Mouse (Mus musculus) megakaryocyte, embryonic 14.5 days (primary cell): ENCODE results near the gene Aldh16a1.

Experiments used
- FLI1 ChIP-seq: IDR thresholded peaks from 2 replicates; pipeline ENCODE4 v1.6.1; 2012; ENCODE audit warnings: low read length, inconsistent platforms, mixed read lengths
- GATA1 ChIP-seq: IDR thresholded peaks from 3 replicates; pipeline ENCODE4 v1.6.1; 2012; ENCODE audit warnings: mixed read lengths, low read length, inconsistent platforms, borderline replicate concordance

DNA sequence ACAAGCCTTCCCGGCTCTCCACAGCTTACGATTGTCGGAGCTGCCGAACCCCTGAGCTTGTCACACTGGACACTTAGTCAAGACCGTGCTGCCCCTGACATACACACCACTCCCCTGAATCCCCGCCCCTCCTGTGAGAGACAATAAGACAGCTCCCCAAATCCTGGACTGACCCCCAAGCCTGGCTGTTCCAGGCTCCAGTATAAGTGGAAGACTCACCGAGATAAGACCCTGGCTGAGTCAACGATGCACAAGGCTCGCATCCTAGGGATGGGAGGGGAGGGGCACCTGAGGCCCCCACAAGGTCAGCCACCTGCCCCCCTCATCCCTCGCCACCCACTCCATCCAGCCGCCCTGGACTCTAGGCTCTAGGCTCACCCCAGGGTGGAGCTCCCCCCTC, 22.5 kb downstream of the Aldh16a1 start:
- TF ChIP-seq GATA1 (no peak), FLI1 (no peak)
